Mouse (Mus musculus) intestine, embryonic 14.5 days (tissue): ENCODE results near the gene Lyplal1. TPM values are rescaled to one million over a fixed set of nuclear protein-coding genes. Genes with fewer than 3 reads are reported as not detected.

Source experiments
- ATAC-seq: fragments of 200-750 bp; cut with Nextera tagmentation; replicated peaks from 2 replicates; pipeline ENCODE4 v1.8.0; 2017; ENCODE audit warnings: low read depth, moderate number of reproducible peaks, moderate TSS enrichment, moderate library complexity; ENCODE audit not compliant: low FRiP score, low TSS enrichment
- DNase-seq: peaks from one replicate; pipeline ENCODE4 v3.0.0-alpha.2; 2018; ENCODE audit warnings: low spot score
- H3K27ac ChIP-seq: fragments of 300-500 bp; sonication (generic); 2 replicates; pipeline ENCODE4 v1.5.1; 2014; ENCODE audit warnings: low read depth, mild to moderate bottlenecking, control low read depth
- H3K27me3 ChIP-seq: fragments of 300-500 bp; sonication (generic); replicated peaks from 2 replicates; pipeline ENCODE4 v1.6.1; 2014; ENCODE audit warnings: low read length, control low read depth; ENCODE audit not compliant: control insufficient read depth, insufficient read depth
- H3K36me3 ChIP-seq: fragments of 300-500 bp; sonication (generic); 2 replicates; pipeline ENCODE4 v1.6.1; 2014; ENCODE audit warnings: low read length, control low read depth; ENCODE audit not compliant: control insufficient read depth, insufficient read depth
- H3K4me1 ChIP-seq: fragments of 300-500 bp; sonication (generic); replicated peaks from 2 replicates; pipeline ENCODE4 v1.6.1; 2014; ENCODE audit warnings: low read length, control low read depth, mixed read lengths; ENCODE audit not compliant: control insufficient read depth, insufficient read depth
- H3K4me2 ChIP-seq: fragments of 300-500 bp; sonication (generic); 2 replicates; pipeline ENCODE4 v1.6.1; 2014; ENCODE audit warnings: low read length
- H3K4me3 ChIP-seq: fragments of 300-500 bp; sonication (generic); 2 replicates; pipeline ENCODE4 v1.5.1; 2014; ENCODE audit warnings: low read depth, low read length, control low read depth, mixed read lengths
- H3K9ac ChIP-seq: fragments of 300-500 bp; sonication (generic); 2 replicates; pipeline ENCODE4 v1.6.1; 2014; ENCODE audit warnings: mild to moderate bottlenecking, low read length
- H3K9me3 ChIP-seq: fragments of 300-500 bp; sonication (generic); 2 replicates; pipeline ENCODE4 v1.6.1; 2016; ENCODE audit warnings: low read length, control low read depth; ENCODE audit not compliant: control insufficient read depth
- WGBS: fragments of 180-500 bp; shearing (Covaris S2); extraction: QIAGEN DNeasy Blood & Tissue Kit; methylation state at CpG from one replicate; pipeline ENCODE4 v1.1.7; 2014; 5-methylcytosine and 5-hydroxymethylcytosine counted together
- polyA plus RNA-seq: library from polyadenylated mRNA; unstranded; fragments of >200 nt; fragmentation: Nextera tagmentation; extraction: Ambion mirVana; gene quantifications from 2 replicates; pipeline ENCODE4 v1.2.1, GENCODE M21; 2014

Gene Lyplal1
- 16.8 and 17.7 TPM in 2 replicates for polyA plus RNA-seq

GRCm38 (mm10) chr1:186116701-186117488 lies at the start of gene Lyplal1:
Gene Lyplal1, minus strand, starts transcription at chr1:186117310.
- peak within 1 kb of the TSS; percentile 65 for H3K4me3 ChIP-seq
- peak; percentile 96 for DNase-seq
- peak within 1 kb of the TSS; percentile 71 for H3K9ac ChIP-seq
- no peaks in the 10 kb centered on the region for H3K27me3 ChIP-seq
- ATAC-seq: peak; percentile 90
- peaks cover 3% of the 10 kb centered on the region; the same call in 1 of the 2 replicates for H3K4me1 ChIP-seq
- WGBS: 4% methylated on average over 44 of the region's 44 CpGs
- H3K27ac ChIP-seq: peak within 1 kb of the TSS; percentile 30; the same call in 1 of the 2 replicates
- no peaks in the 10 kb centered on the region for H3K36me3 ChIP-seq
- H3K4me2 ChIP-seq: peak within 1 kb of the TSS; percentile 75
- H3K9me3 ChIP-seq: no peaks in the 10 kb centered on the region

- no peak for DNase-seq
- Histone ChIP-seq H3K4me2 (no peak overlapping the region), H3K36me3 (no peaks in the 10 kb centered on the region), H3K4me1 (no peaks in the 10 kb centered on the region), H3K27ac (no peak overlapping the region), H3K27me3 (no peaks in the 10 kb centered on the region), H3K9me3 (no peaks in the 10 kb centered on the region), H3K4me3 (no peak overlapping the region), H3K9ac (no peak overlapping the region)
- 31% methylated on average over 2 of the region's 2 CpGs for WGBS
- ATAC-seq: no peak
These were observed 46.5 kb upstream of the Lyplal1 start for GRCm38 (mm10) chr1:186163616-186164015.

GRCm38 (mm10) chr1:186163206-186163605 lies 46.1 kb upstream of the Lyplal1 start:
- H3K9ac ChIP-seq: no peak overlapping the region
- no peak for DNase-seq
- no peaks in the 10 kb centered on the region for H3K27me3 ChIP-seq
- H3K4me3 ChIP-seq: no peak overlapping the region
- no peaks in the 10 kb centered on the region for H3K4me1 ChIP-seq
- no peak for ATAC-seq
- no peak overlapping the region for H3K4me2 ChIP-seq
- WGBS: 42% methylated on average over 12 of the region's 12 CpGs
- no peak overlapping the region for H3K27ac ChIP-seq
- no peaks in the 10 kb centered on the region for H3K36me3 ChIP-seq
- no peaks in the 10 kb centered on the region for H3K9me3 ChIP-seq

GRCm38 (mm10) chr1:186150376-186150775 lies 33.3 kb upstream of the Lyplal1 start:
- H3K4me1 ChIP-seq: 0 out of 2 replicates have a peak, but pooled peaks cover under 1% of the 10 kb centered on the region
- no peak overlapping the region for H3K4me3 ChIP-seq
- WGBS: 76% methylated on average over 5 of the region's 5 CpGs
- H3K36me3 ChIP-seq: no peaks in the 10 kb centered on the region
- H3K9me3 ChIP-seq: no peaks in the 10 kb centered on the region
- no peaks in the 10 kb centered on the region for H3K27me3 ChIP-seq
- H3K4me2 ChIP-seq: no peak overlapping the region
- no peak for DNase-seq
- ATAC-seq: no peak
- no peak overlapping the region for H3K27ac ChIP-seq
- no peak overlapping the region for H3K9ac ChIP-seq

GRCm38 (mm10) chr1:186145444-186145843 lies 28.3 kb upstream of the Lyplal1 start:
- Histone ChIP-seq H3K9me3 (no peaks in the 10 kb centered on the region), H3K27me3 (no peaks in the 10 kb centered on the region), H3K4me2 (no peak overlapping the region), H3K9ac (no peak overlapping the region), H3K27ac (no peak overlapping the region), H3K4me1 (0 out of 2 replicates have a peak, but pooled peaks cover 2% of the 10 kb centered on the region), H3K36me3 (no peaks in the 10 kb centered on the region), H3K4me3 (no peak overlapping the region)
- WGBS: 37% methylated on average over 6 of the region's 6 CpGs
- DNase-seq (no peak), ATAC-seq (no peak)

- H3K36me3 ChIP-seq: no peaks in the 10 kb centered on the region
- no peaks in the 10 kb centered on the region for H3K9me3 ChIP-seq
- no peak overlapping the region for H3K27ac ChIP-seq
- no peak overlapping the region for H3K4me3 ChIP-seq
- no peaks in the 10 kb centered on the region for H3K27me3 ChIP-seq
- 84% methylated on average over 2 of the region's 2 CpGs for WGBS
- H3K4me2 ChIP-seq: no peak overlapping the region
- no peaks in the 10 kb centered on the region for H3K4me1 ChIP-seq
- no peak for ATAC-seq
- no peak overlapping the region for H3K9ac ChIP-seq
- no peak for DNase-seq
These were observed 23.1 kb upstream of the Lyplal1 start for GRCm38 (mm10) chr1:186140191-186140590.

- Histone ChIP-seq H3K4me3 (no peak overlapping the region), H3K9ac (no peak overlapping the region), H3K4me2 (no peak overlapping the region), H3K27ac (no peak overlapping the region), H3K4me1 (no peaks in the 10 kb centered on the region), H3K9me3 (no peaks in the 10 kb centered on the region), H3K27me3 (no peaks in the 10 kb centered on the region), H3K36me3 (no peaks in the 10 kb centered on the region)
- DNase-seq: no peak
- WGBS: 64% methylated on average over 12 of the region's 12 CpGs
- ATAC-seq: no peak
These were observed 20.8 kb upstream of the Lyplal1 start for GRCm38 (mm10) chr1:186137873-186138272.

- Histone ChIP-seq H3K9me3 (no peaks in the 10 kb centered on the region), H3K4me1 (no peaks in the 10 kb centered on the region), H3K9ac (no peak overlapping the region), H3K4me2 (no peak overlapping the region), H3K27me3 (no peaks in the 10 kb centered on the region), H3K27ac (no peak overlapping the region), H3K4me3 (no peak overlapping the region), H3K36me3 (no peaks in the 10 kb centered on the region)
- DNase-seq (no peak), ATAC-seq (no peak)
- WGBS: 66% methylated on average over 6 of the region's 6 CpGs
These were observed 19.7 kb upstream of the Lyplal1 start for GRCm38 (mm10) chr1:186136636-186137380.
